11 mouse cellular contexts compared by ENCODE assay signal in the genomic region with DNA sequence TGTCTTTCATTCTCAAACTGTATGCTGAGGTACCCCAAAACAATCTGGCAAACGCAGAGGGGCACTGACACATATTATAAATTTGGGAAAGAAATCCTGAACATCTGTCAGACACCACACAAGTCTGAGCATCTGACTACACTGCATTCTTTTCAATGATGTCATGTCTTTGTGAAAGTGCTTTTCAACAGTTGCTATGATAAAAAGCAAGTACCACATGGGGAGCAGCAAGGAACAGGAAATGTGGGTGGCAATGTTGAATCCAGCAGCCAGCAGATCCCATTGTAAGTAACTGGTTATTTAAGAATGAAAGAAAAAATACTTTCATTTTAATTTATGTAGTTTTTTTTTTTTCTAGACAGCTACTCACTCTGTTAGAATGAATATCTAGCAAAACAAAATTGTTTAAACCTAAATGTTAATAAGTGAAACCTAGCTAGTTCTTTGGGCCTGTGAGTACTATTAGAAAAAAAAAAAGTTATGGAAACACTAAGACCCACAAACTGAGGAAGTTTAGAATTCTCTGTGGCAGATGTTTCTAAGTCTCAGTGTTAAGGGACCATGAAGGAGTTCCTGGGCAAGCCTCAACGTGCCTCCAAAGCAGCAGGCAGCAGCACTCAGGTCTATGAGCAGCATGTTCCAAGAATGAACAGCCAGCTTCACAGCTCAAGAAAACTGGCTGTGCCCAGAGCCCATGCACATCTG.
DNase-seq lines count a peak whose midpoint lies in the region; ATAC-seq and TF ChIP-seq lines count a peak whose summit lies in the region.
"Had no signal": no experiment of that assay in that cellular context is flagged by ENCODE, and none has a peak within 500 bp of the region (broad histone marks: within the 10 kb centered on the region; RNA-seq: fewer than 3 reads in every experiment).

No protein-coding gene starts in this region.

- peaks cover 13% of the 10 kb centered on the region; the same call in 1 of the 2 replicates for H3K4me1 ChIP-seq in forebrain, embryonic 11.5 days (replicated peaks; ENCODE audit: control insufficient read depth, insufficient read depth, low read length)
- peaks cover 11% of the 10 kb centered on the region for H3K4me1 ChIP-seq in forebrain, embryonic 16.5 days (replicated peaks; ENCODE audit: control insufficient read depth, insufficient read depth, low read length)
- H3K4me1 ChIP-seq in liver, embryonic 11.5 days (replicated peaks; ENCODE audit: control insufficient read depth, insufficient read depth, low read length), result peaks cover 13% of the 10 kb centered on the region; the same call in 1 of the 2 replicates
- no peaks in the 10 kb centered on the region for H3K4me1 ChIP-seq in hindbrain, embryonic 11.5 days (replicated peaks; ENCODE audit: control insufficient read depth, insufficient read depth, low read length)

- no peak for DNase-seq in forebrain, embryonic 11.5 days (ENCODE audit: low spot score)
- DNase-seq in liver, embryonic 11.5 days (ENCODE audit: low spot score), result no peak
- no peak for DNase-seq in liver
- no peak for DNase-seq in hindbrain, embryonic 11.5 days (ENCODE audit: low spot score)
- no peak for DNase-seq in kidney, postnatal 4 days
- DNase-seq in embryo, embryonic 10.5 days (ENCODE audit: low spot score), result no peak
- DNase-seq: cerebellum, adult 9-10 months; gastrocnemius, postnatal 10 days; layer of hippocampus, postnatal 36 days had no signal

- no peaks in the 10 kb centered on the region for H3K36me3 ChIP-seq in forebrain, embryonic 11.5 days (ENCODE audit: control insufficient read depth, insufficient read depth, low read length)
- H3K36me3 ChIP-seq in forebrain, embryonic 16.5 days (ENCODE audit: control insufficient read depth, insufficient read depth), result no peaks in the 10 kb centered on the region
- H3K36me3 ChIP-seq in liver, embryonic 11.5 days (ENCODE audit: control insufficient read depth, insufficient read depth, low read length), result no peaks in the 10 kb centered on the region
- H3K36me3 ChIP-seq in hindbrain, embryonic 11.5 days (ENCODE audit: control insufficient read depth, insufficient read depth, low read length), result no peaks in the 10 kb centered on the region
- H3K36me3 ChIP-seq in myocyte (ENCODE audit: control insufficient read depth, insufficient read depth), result no peaks in the 10 kb centered on the region

- H3K9ac ChIP-seq in forebrain, embryonic 11.5 days (ENCODE audit: low read length), result no peak overlapping the region
- no peak overlapping the region for H3K9ac ChIP-seq in forebrain, embryonic 16.5 days (replicated peaks; ENCODE audit: low read depth, low read length)
- no peak overlapping the region for H3K9ac ChIP-seq in liver, embryonic 11.5 days (ENCODE audit: low read depth, low read length)
- H3K9ac ChIP-seq in hindbrain, embryonic 11.5 days (ENCODE audit: low read depth, low read length), result no peak overlapping the region

- WGBS in forebrain, embryonic 11.5 days, result 53% methylated on average over 2 of the region's 2 CpGs
- WGBS in forebrain, embryonic 16.5 days, result 38% methylated on average over 2 of the region's 2 CpGs
- WGBS in liver, embryonic 11.5 days, result 53% methylated on average over 2 of the region's 2 CpGs
- WGBS in hindbrain, embryonic 11.5 days, result 31% methylated on average over 2 of the region's 2 CpGs

- H3K4me2 ChIP-seq in forebrain, embryonic 11.5 days (ENCODE audit: low read depth, low read length, severe bottlenecking), result no peak overlapping the region
- H3K4me2 ChIP-seq in forebrain, embryonic 16.5 days (ENCODE audit: low read length), result no peak overlapping the region
- H3K4me2 ChIP-seq in liver, embryonic 11.5 days, result no peak overlapping the region
- H3K4me2 ChIP-seq in hindbrain, embryonic 11.5 days (replicated peaks; ENCODE audit: low read depth, low read length), result no peak overlapping the region
- H3K4me2 ChIP-seq in myocyte (ENCODE audit: low read depth), result peak overlapping the region; percentile 66

- peak overlapping the region; percentile 19; the same call in 1 of the 2 replicates for H3K27ac ChIP-seq in forebrain, embryonic 11.5 days (ENCODE audit: low read depth, low read length)
- no peak overlapping the region for H3K27ac ChIP-seq in forebrain, embryonic 16.5 days (ENCODE audit: low read length)
- peak overlapping the region; percentile 42; the same call in 1 of the 2 replicates for H3K27ac ChIP-seq in liver, embryonic 11.5 days (ENCODE audit: low read depth, low read length)
- H3K27ac ChIP-seq in hindbrain, embryonic 11.5 days (ENCODE audit: low read depth, low read length), result peak overlapping the region; percentile 56

- no peaks in the 10 kb centered on the region for H3K27me3 ChIP-seq in forebrain, embryonic 11.5 days (ENCODE audit: control insufficient read depth, insufficient read depth, low read length)
- H3K27me3 ChIP-seq in forebrain, embryonic 16.5 days (replicated peaks; ENCODE audit: control insufficient read depth, insufficient read depth, low read length), result no peaks in the 10 kb centered on the region
- H3K27me3 ChIP-seq in liver, embryonic 11.5 days (replicated peaks; ENCODE audit: control insufficient read depth, insufficient read depth, low read length), result no peaks in the 10 kb centered on the region
- H3K27me3 ChIP-seq in hindbrain, embryonic 11.5 days (ENCODE audit: control insufficient read depth, insufficient read depth, low read length), result no peaks in the 10 kb centered on the region
- no peaks in the 10 kb centered on the region for H3K27me3 ChIP-seq in myocyte (ENCODE audit: control insufficient read depth, insufficient read depth, insufficient read length)

- no peaks in the 10 kb centered on the region for H3K9me3 ChIP-seq in forebrain, embryonic 11.5 days (ENCODE audit: control insufficient read depth, low read length)
- no peaks in the 10 kb centered on the region for H3K9me3 ChIP-seq in forebrain, embryonic 16.5 days (ENCODE audit: control insufficient read depth, low read length)
- no peaks in the 10 kb centered on the region for H3K9me3 ChIP-seq in liver, embryonic 11.5 days (ENCODE audit: control insufficient read depth, low read length)
- H3K9me3 ChIP-seq in hindbrain, embryonic 11.5 days (ENCODE audit: control insufficient read depth, low read length), result no peaks in the 10 kb centered on the region

- H3K4me3 ChIP-seq in forebrain, embryonic 11.5 days (ENCODE audit: low read depth, low read length), result no peak overlapping the region
- H3K4me3 ChIP-seq in forebrain, embryonic 16.5 days (replicated peaks; ENCODE audit: low read length), result no peak overlapping the region
- H3K4me3 ChIP-seq in liver, embryonic 11.5 days (ENCODE audit: low read depth, low read length), result no peak overlapping the region
- no peak overlapping the region for H3K4me3 ChIP-seq in hindbrain, embryonic 11.5 days (ENCODE audit: low read depth, low read length)
- H3K4me3 ChIP-seq in myocyte, result no peak overlapping the region

- no peak for ATAC-seq in forebrain, embryonic 11.5 days (replicated peaks; ENCODE audit: low FRiP score)
- ATAC-seq in forebrain, embryonic 16.5 days, result no peak
- no peak for ATAC-seq in liver, embryonic 11.5 days (replicated peaks; ENCODE audit: low FRiP score)
- no peak for ATAC-seq in hindbrain, embryonic 11.5 days (ENCODE audit: low FRiP score)

- no peak overlapping the region for H3ac ChIP-seq in myocyte (ENCODE audit: control insufficient read depth, insufficient read length)

- no peak for TF ChIP-seq POLR2A in myocyte (IDR thresholded peaks at IDR 0.05; ENCODE audit: insufficient read length, low read depth)

- H3K79me2 ChIP-seq in myocyte (ENCODE audit: control insufficient read depth, insufficient read depth), result peaks cover 72% of the 10 kb centered on the region

TF ChIP-seq in myocyte, 11 proteins besides CTCF, POLR2A, EP300 and RAD21:
- TF ChIP-seq MAX (IDR thresholded peaks at IDR 0.05; ENCODE audit: low read depth), result peak; percentile 15
- peak in 1 of 3 experiments; percentile 21 for TF ChIP-seq MYOD1 (IDR thresholded peaks at IDR 0.05; ENCODE audit: control insufficient read depth in 1 of 3, insufficient read length in 2 of 3, low read depth in 2 of 3)
- no peak for TF ChIP-seq CEBPB (IDR thresholded peaks at IDR 0.05; ENCODE audit: insufficient read depth, poor library complexity, severe bottlenecking)
- TF ChIP-seq MYOG (IDR thresholded peaks at IDR 0.05; ENCODE audit: control insufficient read depth in 1 of 3, insufficient read depth in 1 of 3, insufficient read length in 2 of 3, low read depth in 2 of 3), result no peak
- peak; percentile 15 for TF ChIP-seq USF1 (IDR thresholded peaks at IDR 0.05; ENCODE audit: low read depth)
